Mouse (Mus musculus) lung, adult 2 months (tissue): ENCODE measurements at regions not wholly inside any gene's neighbourhood (a gene's known extent, or its start where the extent isn't known, plus 50 kb on each side); places are given as distances from the start of the nearest gene placed in this dataset.

Source experiments
- DNase-seq: peaks from one replicate; pipeline ENCODE4 v3.0.0; 2022
- H3K4me1 ChIP-seq: fragments of 200-500 bp; 2 replicates; pipeline ENCODE4 v1.6.1; 2011; ENCODE audit warnings: low read length; ENCODE audit not compliant: control insufficient read depth, insufficient read depth
- H3K4me3 ChIP-seq: fragments of 200-500 bp; replicated peaks from 2 replicates; pipeline ENCODE3; 2011; ENCODE audit warnings: low read depth, mild to moderate bottlenecking, control low read depth, low read length; ENCODE audit errors: extremely low read depth
- CTCF ChIP-seq: fragments of 200-500 bp; IDR thresholded peaks from 2 replicates; pipeline ENCODE4 v1.5.1; 2011; ENCODE audit warnings: mild to moderate bottlenecking, low read length, control low read depth; ENCODE audit not compliant: insufficient read depth
- POLR2A ChIP-seq: fragments of 200-500 bp; IDR thresholded peaks from 2 replicates; pipeline ENCODE4 v1.6.1; 2011; ENCODE audit warnings: low read depth, mild to moderate bottlenecking, control low read depth, low read length, borderline replicate concordance; ENCODE audit errors: extremely low read depth
- WGBS: fragments of 180-500 bp; shearing (Covaris S2); methylation state at CpG from one replicate; pipeline ENCODE4 v1.1.7; 2018; 5-methylcytosine and 5-hydroxymethylcytosine counted together

DNA sequence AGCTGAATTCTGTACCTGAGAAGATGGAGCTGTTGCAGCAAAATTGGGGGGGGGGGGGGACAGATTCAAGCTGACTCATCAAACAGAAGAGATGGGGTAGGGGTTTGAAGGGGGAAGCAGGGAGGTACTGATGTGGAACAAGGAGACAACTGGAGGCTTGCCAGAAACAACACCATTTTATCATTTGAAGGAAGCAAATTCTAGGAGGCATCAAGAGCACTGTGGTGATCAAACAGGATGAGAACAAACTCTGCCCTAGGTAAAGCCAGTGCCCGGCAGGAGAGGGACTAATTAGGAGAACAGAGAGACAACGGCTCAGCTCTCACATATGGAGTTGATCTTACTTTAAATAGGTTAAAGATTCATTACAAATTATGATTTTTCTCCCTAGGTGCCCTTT lies 315.9 kb upstream of the Tbc1d5 start:
- no peak for DNase-seq
- Histone ChIP-seq H3K4me3 (no peak overlapping the region), H3K4me1 (no peaks in the 10 kb centered on the region)
- WGBS: 77% methylated on average over 2 of the region's 2 CpGs
- TF ChIP-seq POLR2A (no peak), CTCF (no peak)

DNA sequence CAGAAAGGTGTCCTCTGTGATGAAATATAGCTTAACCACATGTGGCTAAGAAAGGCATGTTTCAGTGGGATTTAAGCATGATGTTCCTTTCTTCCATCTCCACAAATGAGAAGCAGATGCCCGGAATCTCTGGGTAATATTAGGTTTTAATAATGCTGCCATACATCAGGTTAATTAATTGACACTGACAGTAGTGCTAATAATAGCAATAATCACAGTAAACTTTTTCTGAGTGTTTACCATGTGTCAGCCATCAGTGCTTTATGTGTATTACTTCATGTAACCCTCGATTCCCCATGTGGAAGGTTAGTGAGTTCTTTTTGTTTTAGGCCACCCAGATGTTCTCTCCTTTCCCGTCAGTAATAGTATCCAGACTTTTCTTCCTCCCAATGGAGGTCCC lies 310.2 kb upstream of the Tbc1d5 start:
- no peak overlapping the region for H3K4me3 ChIP-seq
- TF ChIP-seq CTCF (no peak), POLR2A (no peak)
- no peak for DNase-seq
- 70% methylated on average over 3 of the region's 3 CpGs for WGBS
- no peaks in the 10 kb centered on the region for H3K4me1 ChIP-seq

DNA sequence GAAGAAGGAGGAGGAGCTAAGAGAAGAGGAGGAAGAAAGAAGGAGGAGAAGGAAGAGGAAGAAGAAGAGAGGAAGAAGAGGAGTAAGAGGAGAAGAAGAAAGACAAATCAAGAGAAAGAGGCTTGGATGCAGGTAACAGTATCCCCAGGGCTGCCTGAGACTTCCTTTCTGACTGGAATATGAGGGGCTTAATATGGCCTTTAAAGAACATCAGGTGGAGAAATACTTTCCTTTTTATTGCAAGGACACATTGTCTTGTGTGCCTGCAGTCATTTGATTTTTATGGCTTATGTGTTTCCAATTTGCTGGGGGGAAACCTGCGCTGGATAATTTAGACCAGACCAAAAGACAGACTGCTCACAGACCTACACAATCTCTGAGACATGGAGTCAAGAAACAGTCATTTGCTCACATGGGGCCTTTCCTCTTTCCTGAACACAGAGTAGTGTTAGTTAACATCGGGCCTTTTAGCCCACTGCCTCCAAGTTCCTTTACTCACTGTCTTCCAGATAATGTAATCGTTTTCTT lies 308.8 kb upstream of the Tbc1d5 start:
- no peaks in the 10 kb centered on the region for H3K4me1 ChIP-seq
- WGBS: 83% methylated on average over 3 of the region's 3 CpGs
- H3K4me3 ChIP-seq: no peak overlapping the region
- DNase-seq: no peak
- no peak for TF ChIP-seq CTCF
- TF ChIP-seq POLR2A: no peak

DNA sequence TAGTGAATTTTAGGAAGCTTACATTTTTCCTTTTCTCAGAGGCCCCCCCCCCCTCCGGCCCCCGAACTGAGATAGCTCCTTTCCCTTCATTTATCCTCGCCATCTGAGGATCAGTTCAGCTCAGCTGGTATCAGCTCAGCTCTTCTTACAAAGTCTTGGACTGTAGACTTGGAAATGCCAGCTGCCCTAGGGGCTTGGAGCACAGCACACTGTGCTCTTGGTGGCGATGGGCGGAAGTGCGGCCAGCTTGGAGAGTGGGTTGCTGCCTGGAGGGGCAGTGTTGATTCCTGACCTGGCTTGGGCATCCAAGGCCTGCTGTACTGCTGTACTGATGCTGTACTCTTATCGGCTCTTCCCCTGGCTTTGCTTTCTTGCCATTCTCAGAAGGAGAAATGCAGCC lies 298.7 kb upstream of the Tbc1d5 start:
- no peak for DNase-seq
- Histone ChIP-seq H3K4me3 (no peak overlapping the region), H3K4me1 (no peaks in the 10 kb centered on the region)
- 72% methylated on average over 7 of the region's 7 CpGs for whole genome bisulfite sequencing
- TF ChIP-seq POLR2A (no peak), CTCF (no peak)

DNA sequence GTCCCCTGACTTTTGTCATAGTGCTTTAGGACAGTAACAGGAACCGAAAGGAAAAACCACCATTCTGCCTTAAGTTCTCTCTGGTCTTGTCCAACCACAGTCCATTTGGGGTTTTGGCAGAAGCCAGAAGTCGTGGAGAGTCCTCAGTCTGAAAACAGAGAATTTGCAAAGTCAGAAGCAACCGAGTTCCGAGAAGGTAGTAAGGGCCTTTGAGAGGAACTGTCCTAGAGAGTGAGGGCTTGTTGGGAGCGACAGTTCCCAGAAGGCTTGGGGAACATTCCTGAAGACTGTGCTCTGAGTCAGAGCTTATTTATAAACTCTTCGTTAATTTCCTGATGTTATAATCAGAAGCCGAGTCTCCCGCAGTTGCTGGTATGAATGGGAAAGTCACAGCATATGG lies 298.3 kb upstream of the Tbc1d5 start:
- no peak for DNase-seq
- WGBS: 68% methylated on average over 8 of the region's 8 CpGs
- H3K4me3 ChIP-seq: no peak overlapping the region
- H3K4me1 ChIP-seq: no peaks in the 10 kb centered on the region
- TF ChIP-seq POLR2A (no peak), CTCF (no peak)

DNA sequence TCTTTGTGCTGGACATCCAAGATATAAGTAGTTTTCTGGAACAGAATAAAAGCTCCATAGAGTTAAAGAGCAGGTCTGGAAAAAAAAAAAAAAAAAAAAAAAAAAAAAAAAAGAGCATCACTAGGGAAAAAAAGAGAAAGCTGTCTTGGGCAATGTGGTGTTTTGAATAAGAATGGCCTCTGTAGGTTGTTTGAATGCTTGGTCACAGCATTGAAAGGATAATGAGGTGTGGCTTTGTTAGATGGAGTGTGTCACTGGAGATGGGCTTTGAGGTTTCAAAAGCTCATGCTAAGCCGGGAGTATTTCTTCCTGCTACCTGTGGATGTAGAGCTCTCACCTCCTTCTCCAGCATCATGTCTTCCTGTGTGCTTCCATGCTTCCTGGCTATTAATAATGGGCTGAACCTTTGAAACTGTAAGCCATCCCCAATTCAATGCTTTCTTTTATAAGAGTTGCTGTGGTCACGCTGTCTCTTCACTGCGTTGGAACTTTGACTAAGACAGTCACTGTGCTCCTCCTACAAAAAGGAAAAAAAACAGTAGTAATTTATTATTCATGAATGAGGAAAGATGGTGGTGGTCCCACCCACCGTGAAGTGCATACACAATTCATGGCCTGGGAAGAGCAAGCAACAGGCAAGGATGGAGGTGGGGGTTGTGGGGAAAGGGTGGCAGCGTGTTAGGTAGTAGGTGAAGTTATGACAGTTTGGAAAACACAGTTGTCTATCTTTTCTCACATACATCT lies 283.2 kb upstream of the Tbc1d5 start:
- H3K4me1 ChIP-seq: no peaks in the 10 kb centered on the region
- H3K4me3 ChIP-seq: no peak overlapping the region
- TF ChIP-seq POLR2A (no peak), CTCF (no peak)
- WGBS: 70% methylated on average over 5 of the region's 5 CpGs
- DNase-seq: no peak

DNA sequence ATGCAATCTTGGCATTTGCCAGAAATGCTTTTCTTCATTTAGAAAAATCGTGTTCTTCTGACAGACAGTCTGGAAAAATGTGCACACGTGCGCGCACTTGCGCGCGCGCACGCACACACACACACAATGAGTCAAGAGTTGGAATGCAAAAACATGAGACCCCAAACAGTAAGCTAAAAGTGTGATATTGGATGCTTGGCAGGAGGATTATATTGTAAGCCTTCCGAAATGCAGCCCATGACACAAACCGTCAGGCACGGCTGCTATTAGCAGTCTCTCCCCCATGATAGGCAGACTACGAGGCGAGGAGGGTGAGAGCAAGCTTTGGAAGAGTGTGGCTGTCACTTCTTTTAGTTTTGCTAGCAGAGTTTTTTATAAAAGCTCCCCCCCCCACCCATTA lies 282.1 kb upstream of the Tbc1d5 start:
- WGBS: 65% methylated on average over 14 of the region's 14 CpGs

DNA sequence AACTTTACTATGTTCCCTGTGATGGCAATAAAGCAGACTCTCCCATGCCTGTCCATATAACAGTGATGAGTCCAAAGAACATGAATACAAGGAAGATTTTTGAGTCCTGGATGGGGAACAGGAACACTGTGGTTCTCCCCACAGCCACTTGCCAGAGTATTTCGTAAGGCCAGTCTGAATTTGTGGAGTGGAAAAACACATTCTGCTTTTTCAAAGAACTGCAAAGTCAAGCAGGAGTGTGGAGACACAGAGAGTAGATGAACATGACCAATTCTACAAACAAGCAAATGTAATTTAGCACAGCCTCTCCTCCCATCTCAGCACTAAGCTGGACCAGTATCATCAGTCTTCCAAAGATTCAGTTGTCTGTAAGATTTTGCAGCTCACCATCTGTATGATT lies 280.0 kb upstream of the Tbc1d5 start:
- WGBS: 68% methylated on average over 1 of the region's 1 CpGs
- H3K4me3 ChIP-seq: no peak overlapping the region
- DNase-seq: no peak
- no peaks in the 10 kb centered on the region for H3K4me1 ChIP-seq
- TF ChIP-seq POLR2A (no peak), CTCF (no peak)

More for the DNA sequence above, 282.1 kb upstream of the Tbc1d5 start:
- TF ChIP-seq POLR2A (no peak), CTCF (no peak)
- no peak overlapping the region for H3K4me3 ChIP-seq
- DNase-seq: no peak
- H3K4me1 ChIP-seq: no peaks in the 10 kb centered on the region

DNA sequence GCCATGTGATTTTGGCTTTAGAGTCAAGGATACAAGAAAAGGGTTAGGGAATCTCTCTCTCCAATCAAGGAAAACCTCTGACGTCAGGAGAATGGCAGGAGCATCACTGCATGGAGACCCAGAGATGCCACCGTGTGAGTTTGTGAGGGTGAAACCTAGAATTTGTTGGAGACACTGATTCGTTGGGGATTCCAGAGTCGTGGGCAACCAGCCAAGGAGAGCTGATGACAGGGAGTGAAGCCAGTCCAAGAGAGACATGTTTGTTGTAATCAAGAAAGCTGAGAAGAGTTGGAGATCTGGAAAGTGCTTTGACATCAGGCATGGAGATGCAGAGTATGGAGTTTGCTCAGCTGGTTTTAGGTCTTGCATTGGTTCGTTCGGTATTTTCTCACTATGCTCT lies 236.6 kb upstream of the Tbc1d5 start:
- DNase-seq: no peak
- TF ChIP-seq CTCF (no peak), POLR2A (no peak)
- H3K4me1 ChIP-seq: no peaks in the 10 kb centered on the region
- no peak overlapping the region for H3K4me3 ChIP-seq
- WGBS: 72% methylated on average over 6 of the region's 6 CpGs

DNA sequence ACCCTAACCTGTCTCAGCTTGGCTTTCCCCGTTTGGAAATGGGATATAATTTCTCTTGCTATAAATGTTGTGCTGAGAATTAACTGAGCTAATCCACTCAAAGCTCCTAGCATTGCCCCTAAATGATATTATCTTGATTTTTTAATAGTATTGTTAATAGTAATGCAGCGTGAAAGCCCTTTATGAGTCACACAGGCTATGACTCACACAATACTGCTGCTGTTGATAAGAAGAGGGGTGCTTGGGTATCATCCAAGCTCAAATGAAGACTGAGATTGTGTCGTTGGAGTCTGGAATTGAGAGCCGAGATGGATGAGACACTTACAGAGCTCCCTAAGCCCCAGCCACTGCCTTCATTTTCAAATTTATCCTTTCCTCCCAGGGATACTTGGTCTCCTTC lies 235.2 kb upstream of the Tbc1d5 start:
- no peaks in the 10 kb centered on the region for H3K4me1 ChIP-seq
- WGBS: 64% methylated on average over 4 of the region's 4 CpGs

DNA sequence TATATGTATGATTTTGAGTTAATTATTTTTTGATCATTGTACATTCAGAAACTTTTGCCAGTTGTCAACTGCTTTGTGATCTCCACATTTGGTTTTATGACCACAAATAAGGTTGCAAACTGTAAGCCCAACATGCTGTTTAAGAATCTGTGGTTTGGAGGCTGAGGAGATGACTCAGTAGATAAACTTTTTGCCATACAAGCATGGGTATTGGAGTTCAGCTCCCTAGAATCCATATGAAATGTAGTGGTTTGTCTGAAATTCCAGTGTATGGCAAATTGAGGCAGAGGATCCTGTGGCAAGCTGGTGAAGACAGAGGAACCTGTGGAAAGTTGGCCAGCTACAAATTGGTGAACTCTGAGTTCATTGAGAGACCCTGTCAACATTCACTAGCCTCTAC lies 234.6 kb upstream of the Tbc1d5 start:
- Histone ChIP-seq H3K4me1 (no peaks in the 10 kb centered on the region), H3K4me3 (no peak overlapping the region)
- no peak for DNase-seq
- no peak for TF ChIP-seq CTCF
- no peak for TF ChIP-seq POLR2A

More for the DNA sequence above, 235.2 kb upstream of the Tbc1d5 start:
- DNase-seq: no peak
- TF ChIP-seq CTCF (no peak), POLR2A (no peak)
- no peak overlapping the region for H3K4me3 ChIP-seq
